Mouse (Mus musculus): ENCODE measurements at regions not wholly inside any gene's neighbourhood (a gene's known extent, or its start where the extent isn't known, plus 50 kb on each side); places are given as distances from the start of the nearest gene placed in this dataset.

DNA sequence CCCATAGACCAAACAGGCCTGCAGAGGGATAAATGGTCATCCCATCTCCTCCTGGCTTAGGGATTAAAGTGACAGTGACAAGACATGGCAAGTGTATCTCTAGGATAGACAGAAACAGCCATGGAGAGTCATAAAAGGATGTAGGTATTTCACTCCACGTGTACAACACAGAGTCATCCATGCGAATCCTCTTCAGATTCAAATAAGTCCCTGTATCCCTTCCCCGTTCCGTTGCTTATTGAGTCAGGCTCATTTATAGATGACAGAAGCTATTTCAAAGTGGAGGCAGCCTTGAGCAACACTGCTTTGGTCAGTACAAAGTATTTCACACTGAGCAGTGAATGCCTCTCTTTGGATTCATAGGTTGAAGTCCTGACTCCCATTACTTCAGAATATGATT is 243.8 kb downstream of the Stim2 start:
- no peak overlapping the region for H3K4me3 ChIP-seq (ENCODE audit: insufficient read depth, low read length)
- no peak overlapping the region for H3K27ac ChIP-seq (ENCODE audit: insufficient read depth, low read length)
- no peaks in the 10 kb centered on the region for H3K4me1 ChIP-seq (ENCODE audit: control insufficient read depth, insufficient read depth, low read length)
- TF ChIP-seq POLR2A (IDR thresholded peaks at IDR 0.05; ENCODE audit: low read depth, low read length) (no peak), CTCF (IDR thresholded peaks at IDR 0.05; ENCODE audit: borderline replicate concordance, insufficient read depth, low read length) (no peak)

DNA sequence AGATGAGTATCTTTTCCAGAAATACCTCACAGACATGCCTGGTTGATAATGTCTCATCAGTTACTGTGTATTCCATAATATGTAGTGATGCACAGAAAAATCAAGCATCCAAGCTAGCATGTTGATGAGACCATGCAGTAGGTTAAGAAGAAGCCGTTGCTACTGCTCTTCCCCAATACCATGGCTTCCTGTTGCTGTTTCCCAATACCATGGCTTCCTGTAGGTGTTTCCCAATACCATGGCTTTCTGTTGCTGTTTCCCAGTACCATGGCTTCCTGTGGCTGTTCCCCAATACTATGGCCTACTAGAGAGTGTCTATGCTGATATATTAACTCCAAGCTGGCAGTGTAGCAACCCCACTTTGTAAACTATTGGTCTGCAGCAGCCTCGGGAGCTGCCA is 253.7 kb downstream of the Stim2 start:
- Histone ChIP-seq H3K4me3 (ENCODE audit: insufficient read depth, low read length) (no peak overlapping the region), H3K27ac (ENCODE audit: insufficient read depth, low read length) (no peak overlapping the region), H3K4me1 (ENCODE audit: control insufficient read depth, insufficient read depth, low read length) (no peaks in the 10 kb centered on the region)
- no peak for TF ChIP-seq CTCF (IDR thresholded peaks at IDR 0.05; ENCODE audit: borderline replicate concordance, insufficient read depth, low read length)
- TF ChIP-seq POLR2A (IDR thresholded peaks at IDR 0.05; ENCODE audit: low read depth, low read length), result no peak

DNA sequence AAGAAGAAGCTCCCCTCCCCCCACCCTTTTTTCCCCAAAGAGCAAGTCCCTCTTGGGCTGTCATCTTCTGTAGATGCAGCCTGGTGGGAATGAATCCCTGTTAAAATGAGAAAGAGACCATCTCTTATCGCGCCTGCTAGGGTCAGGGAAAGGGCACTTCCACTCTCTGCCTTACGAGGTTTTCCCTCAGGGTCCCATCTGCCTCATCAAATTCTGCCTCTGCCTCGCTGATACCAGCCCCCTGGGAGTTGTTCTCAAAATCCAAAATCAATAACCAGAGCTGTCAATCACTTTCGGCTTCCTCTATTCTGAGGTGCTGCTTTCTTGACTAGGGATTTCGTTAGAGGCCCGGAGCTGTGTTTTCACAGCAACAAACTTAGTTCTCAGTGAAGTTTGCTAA is 255.7 kb downstream of the Stim2 start:
- Histone ChIP-seq H3K4me1 (ENCODE audit: control insufficient read depth, insufficient read depth, low read length) (no peaks in the 10 kb centered on the region), H3K27ac (ENCODE audit: insufficient read depth, low read length) (no peak overlapping the region), H3K4me3 (ENCODE audit: insufficient read depth, low read length) (no peak overlapping the region)
- TF ChIP-seq CTCF (IDR thresholded peaks at IDR 0.05; ENCODE audit: borderline replicate concordance, insufficient read depth, low read length), result no peak
- TF ChIP-seq POLR2A (IDR thresholded peaks at IDR 0.05; ENCODE audit: low read depth, low read length), result no peak

DNA sequence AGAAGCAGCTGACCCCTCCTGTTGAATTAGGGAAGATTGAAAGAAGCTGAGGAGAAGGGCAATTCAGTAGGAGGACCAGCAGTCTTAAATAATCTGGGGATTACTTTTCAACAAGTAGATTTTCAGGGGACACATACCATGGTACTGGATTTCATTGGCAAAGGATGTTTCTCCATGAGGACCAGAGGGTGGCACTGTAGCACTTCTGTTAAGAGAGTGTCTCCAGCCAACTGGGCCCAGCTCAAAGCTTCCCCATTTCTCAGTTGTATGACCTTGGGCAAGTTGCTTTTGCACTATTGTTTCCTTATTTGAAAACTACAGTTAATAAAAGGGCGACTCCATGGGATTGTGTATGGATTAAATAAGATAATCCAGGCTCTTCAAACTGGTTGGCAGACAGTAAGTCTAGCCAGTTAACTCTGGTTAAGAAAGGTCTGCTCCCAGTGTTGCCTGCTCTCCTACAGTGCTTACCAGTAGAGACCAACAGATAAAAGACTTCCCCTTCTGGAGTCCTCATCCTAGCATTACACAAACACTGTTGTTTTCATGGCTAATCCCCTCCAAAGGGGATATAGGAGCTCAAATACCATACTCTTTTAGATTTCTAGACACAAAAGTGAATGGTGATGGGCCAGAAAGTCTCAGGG is 259.9 kb downstream of the Stim2 start:
- H3K4me1 ChIP-seq (ENCODE audit: control insufficient read depth, insufficient read depth, low read length), result no peaks in the 10 kb centered on the region
- no peak for TF ChIP-seq POLR2A (IDR thresholded peaks at IDR 0.05; ENCODE audit: low read depth, low read length)
- peak; percentile 16; the same call in 1 of the 2 replicates for TF ChIP-seq CTCF (IDR thresholded peaks at IDR 0.05; ENCODE audit: borderline replicate concordance, insufficient read depth, low read length)
- H3K4me3 ChIP-seq (ENCODE audit: insufficient read depth, low read length), result no peak overlapping the region
- no peak overlapping the region for H3K27ac ChIP-seq (ENCODE audit: insufficient read depth, low read length)

DNA sequence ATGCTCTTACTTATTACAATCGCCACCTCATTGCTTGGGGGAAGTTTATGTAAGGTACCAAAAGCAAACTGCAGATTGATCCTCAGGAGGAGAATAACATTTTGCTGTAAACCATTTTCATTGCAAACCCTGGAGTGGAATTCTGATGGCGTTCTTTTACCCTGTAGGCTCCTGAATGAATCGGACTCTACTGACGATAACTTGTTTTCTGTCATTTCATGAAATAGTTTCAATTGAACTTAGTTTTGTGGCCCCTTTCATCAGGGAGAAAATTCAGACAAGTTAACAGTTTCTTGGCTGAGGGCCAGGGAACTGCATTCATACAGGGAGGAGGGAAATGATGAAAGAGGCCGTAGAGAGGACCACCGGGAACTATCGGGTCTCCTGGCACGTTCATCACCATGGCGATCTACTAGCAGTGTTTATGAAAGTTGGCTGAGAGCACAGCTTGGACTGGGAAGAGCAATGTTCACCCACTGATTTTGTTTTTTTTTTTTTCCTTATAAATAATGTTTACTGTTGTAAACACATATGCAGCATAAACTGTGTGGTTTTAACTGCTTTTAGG is 266.7 kb downstream of the Stim2 start:
- Histone ChIP-seq H3K4me3 (ENCODE audit: insufficient read depth, low read length) (no peak overlapping the region), H3K4me1 (ENCODE audit: control insufficient read depth, insufficient read depth, low read length) (no peaks in the 10 kb centered on the region), H3K27ac (ENCODE audit: insufficient read depth, low read length) (no peak overlapping the region)
- TF ChIP-seq CTCF (IDR thresholded peaks at IDR 0.05; ENCODE audit: borderline replicate concordance, insufficient read depth, low read length) (no peak), POLR2A (IDR thresholded peaks at IDR 0.05; ENCODE audit: low read depth, low read length) (no peak)

DNA sequence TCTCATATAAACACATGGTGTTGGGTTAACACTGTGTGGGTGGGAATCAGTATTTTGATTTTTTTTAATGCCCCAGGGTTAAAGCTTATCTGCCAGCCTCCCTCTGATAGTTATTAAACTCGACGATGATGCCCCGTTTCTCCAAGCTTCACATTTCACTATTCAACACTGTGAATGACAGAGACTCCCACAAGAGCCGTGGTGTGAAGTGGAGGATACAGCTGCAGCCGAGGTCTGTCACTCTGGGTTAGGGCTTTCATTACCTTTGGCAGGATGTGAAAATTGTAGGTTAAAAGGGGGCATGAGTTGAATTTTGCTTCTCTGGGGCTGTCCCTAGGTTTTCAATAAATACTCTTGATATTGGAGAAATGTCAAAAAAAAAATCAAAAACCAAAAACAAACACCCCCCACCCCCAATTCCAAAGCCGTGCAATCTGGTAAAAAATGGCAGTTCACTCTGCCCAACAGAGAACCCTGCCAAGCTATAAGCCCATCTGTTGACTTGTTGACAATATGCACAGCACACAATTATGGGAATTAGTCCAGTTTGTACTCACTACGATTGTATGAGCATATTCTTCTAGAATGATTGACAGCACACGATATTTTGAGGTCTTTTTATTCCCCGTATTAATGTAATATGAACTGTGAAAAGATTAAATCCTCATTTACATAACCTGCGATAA is 269.7 kb downstream of the Stim2 start:
- TF ChIP-seq CTCF (IDR thresholded peaks at IDR 0.05; ENCODE audit: borderline replicate concordance, insufficient read depth, low read length), result no peak
- no peak for TF ChIP-seq POLR2A (IDR thresholded peaks at IDR 0.05; ENCODE audit: low read depth, low read length)
- Histone ChIP-seq H3K27ac (ENCODE audit: insufficient read depth, low read length) (no peak overlapping the region), H3K4me1 (ENCODE audit: control insufficient read depth, insufficient read depth, low read length) (no peaks in the 10 kb centered on the region), H3K4me3 (ENCODE audit: insufficient read depth, low read length) (no peak overlapping the region)

DNA sequence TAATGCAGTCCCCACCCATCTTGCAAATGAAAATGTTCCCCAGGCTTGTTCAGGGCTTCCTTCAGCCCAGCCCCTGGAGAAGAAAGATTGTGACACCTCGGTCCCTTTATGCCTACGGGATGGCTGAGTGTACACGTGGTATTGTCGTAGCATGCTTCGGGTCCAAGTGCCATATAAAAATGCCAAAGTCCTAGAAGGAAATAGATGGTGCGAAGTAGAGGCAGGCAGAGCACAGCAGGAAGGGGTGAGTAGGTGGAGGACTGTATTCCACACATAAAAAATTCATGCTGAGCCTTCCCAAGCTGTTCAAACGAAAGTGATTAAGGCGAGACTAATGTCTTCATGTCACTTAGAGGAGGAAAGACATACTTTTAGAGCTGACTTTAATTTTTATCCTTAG is 281.1 kb downstream of the Stim2 start:
- H3K27ac ChIP-seq (ENCODE audit: insufficient read depth, low read length), result no peak overlapping the region
- peaks cover 4% of the 10 kb centered on the region; the same call in 1 of the 2 replicates for H3K4me1 ChIP-seq (ENCODE audit: control insufficient read depth, insufficient read depth, low read length)
- H3K4me3 ChIP-seq (ENCODE audit: insufficient read depth, low read length), result no peak overlapping the region
- no peak for TF ChIP-seq POLR2A (IDR thresholded peaks at IDR 0.05; ENCODE audit: low read depth, low read length)

DNA sequence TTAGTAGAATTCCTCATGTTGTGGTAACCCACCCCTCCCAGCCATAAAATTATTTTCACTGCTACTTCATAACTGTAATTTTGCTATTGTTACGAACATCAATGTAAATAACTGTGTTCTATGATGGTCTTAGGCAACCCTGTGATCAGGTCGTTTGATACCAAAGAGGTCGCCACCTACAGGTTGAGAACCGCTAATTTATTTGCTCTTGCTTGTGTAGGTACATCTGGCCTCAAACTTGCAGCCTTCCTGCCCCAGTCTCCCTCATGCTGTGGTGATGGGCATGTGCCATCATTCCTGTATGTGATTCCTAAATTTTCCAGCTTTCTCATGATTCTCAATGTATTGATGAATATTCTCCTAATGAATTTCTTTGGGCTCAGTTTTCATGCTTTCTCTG is 282.4 kb downstream of the Stim2 start:
- no peak for TF ChIP-seq POLR2A (IDR thresholded peaks at IDR 0.05; ENCODE audit: low read depth, low read length)
- TF ChIP-seq CTCF (IDR thresholded peaks at IDR 0.05; ENCODE audit: borderline replicate concordance, insufficient read depth, low read length), result no peak
- Histone ChIP-seq H3K4me1 (ENCODE audit: control insufficient read depth, insufficient read depth, low read length) (peaks cover 4% of the 10 kb centered on the region; the same call in 1 of the 2 replicates), H3K27ac (ENCODE audit: insufficient read depth, low read length) (no peak overlapping the region), H3K4me3 (ENCODE audit: insufficient read depth, low read length) (no peak overlapping the region)

DNA sequence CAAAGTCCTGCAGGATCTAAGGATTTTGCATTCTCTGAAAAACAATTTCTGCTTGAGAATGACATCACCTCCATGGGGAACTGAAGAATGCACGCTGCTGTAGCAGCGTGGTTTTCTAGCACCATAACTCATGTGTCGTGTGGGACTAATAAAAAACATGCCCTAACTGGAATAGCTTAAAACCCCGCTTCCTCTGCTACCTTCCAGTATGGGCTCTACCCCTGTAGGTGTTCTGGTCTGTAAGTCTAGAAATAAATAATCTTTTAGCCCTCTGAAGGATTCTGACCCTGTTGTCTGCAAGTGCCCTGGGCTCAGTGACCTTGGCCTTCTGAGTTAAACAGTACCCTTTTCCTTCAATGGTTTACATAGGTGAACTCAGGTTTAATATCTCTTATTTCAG is 282.8 kb downstream of the Stim2 start:
- Histone ChIP-seq H3K4me1 (ENCODE audit: control insufficient read depth, insufficient read depth, low read length) (peaks cover 4% of the 10 kb centered on the region; the same call in 1 of the 2 replicates), H3K27ac (ENCODE audit: insufficient read depth, low read length) (no peak overlapping the region), H3K4me3 (ENCODE audit: insufficient read depth, low read length) (no peak overlapping the region)
- TF ChIP-seq POLR2A (IDR thresholded peaks at IDR 0.05; ENCODE audit: low read depth, low read length) (no peak), CTCF (IDR thresholded peaks at IDR 0.05; ENCODE audit: borderline replicate concordance, insufficient read depth, low read length) (no peak)

DNA sequence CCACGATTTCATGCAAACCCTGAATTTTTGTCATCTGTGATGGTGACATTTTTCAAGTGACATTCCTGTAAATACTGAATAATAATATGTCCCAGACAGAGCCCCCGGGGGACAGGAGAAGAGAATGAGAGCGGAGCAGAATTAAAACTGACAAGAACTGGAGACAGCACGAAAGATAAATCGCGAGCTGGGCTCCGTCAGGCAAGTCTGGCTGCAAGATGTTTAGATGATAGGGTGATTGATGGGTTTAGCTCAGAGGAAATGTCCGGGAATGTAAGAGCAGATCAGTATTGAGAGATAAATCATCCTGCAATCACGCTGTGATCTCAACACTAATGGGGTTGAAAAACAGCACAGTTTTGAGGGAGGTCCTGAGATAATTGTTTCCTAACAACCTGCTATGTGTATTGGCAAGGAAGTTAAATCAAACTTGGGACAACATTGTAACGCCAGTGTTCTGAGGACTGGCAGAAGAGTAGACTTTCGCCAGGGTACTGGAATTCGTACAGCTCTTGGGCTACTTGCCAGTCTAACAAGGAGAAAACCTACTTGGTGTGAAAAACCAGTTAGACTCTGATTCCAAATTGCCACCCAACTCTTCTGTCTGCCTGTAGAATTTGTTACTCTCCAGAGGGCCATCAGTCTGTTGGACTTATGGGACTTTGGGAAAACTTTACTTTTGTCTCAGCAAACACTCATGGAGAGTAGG is 292.2 kb downstream of the Stim2 start:
- Histone ChIP-seq H3K27ac (ENCODE audit: insufficient read depth, low read length) (no peak overlapping the region), H3K4me1 (ENCODE audit: control insufficient read depth, insufficient read depth, low read length) (no peaks in the 10 kb centered on the region), H3K4me3 (ENCODE audit: insufficient read depth, low read length) (no peak overlapping the region)
- TF ChIP-seq CTCF (IDR thresholded peaks at IDR 0.05; ENCODE audit: borderline replicate concordance, insufficient read depth, low read length) (no peak), POLR2A (IDR thresholded peaks at IDR 0.05; ENCODE audit: low read depth, low read length) (no peak)

Data from embryonic fibroblast, embryonic 13.5 days (primary cell).